Mouse (Mus musculus) MEL (cell line): Measurements from ENCODE around the gene Vav3. TPM values are rescaled to one million over a fixed set of nuclear protein-coding genes. Genes with fewer than 3 reads are reported as not detected.

Experiments
- DNase-seq: peaks from one replicate; pipeline ENCODE4 v3.0.0; 2011; ENCODE audit warnings: low read depth, low spot score
- H3K27ac ChIP-seq: 2 replicates; pipeline ENCODE4 v1.5.1; 2012; ENCODE audit warnings: low read depth, mild to moderate bottlenecking, control low read depth, low read length, moderate library complexity; ENCODE audit not compliant: control insufficient read depth
- H3K27me3 ChIP-seq, 2 experiments: fragments of 150-350 bp in 1 of 2; sonication (generic) in 1 of 2; 2 replicates each; pipeline ENCODE4 v1.6.1; 2012; ENCODE audit warnings: low read length in 2 of 2, mild to moderate bottlenecking in 2 of 2, improper control_type of control experiment in 1 of 2, moderate library complexity in 1 of 2; ENCODE audit not compliant: insufficient read depth in 2 of 2, control insufficient read depth in 1 of 2
- H3K36me3 ChIP-seq, 2 experiments: 2 replicates each; pipeline ENCODE4 v1.6.1; 2012 to 2014; ENCODE audit warnings: low read length in 2 of 2, improper control_type of control experiment in 1 of 2, inconsistent platforms in 1 of 2, mild to moderate bottlenecking in 1 of 2; ENCODE audit not compliant: insufficient read depth in 2 of 2, control insufficient read depth in 1 of 2
- H3K4me1 ChIP-seq, 2 experiments: fragments of 150-350 bp in 1 of 2; sonication (generic) in 1 of 2; 2 replicates each; pipeline ENCODE4 v1.6.1; 2012; ENCODE audit warnings: low read length in 2 of 2, improper control_type of control experiment in 1 of 2, mild to moderate bottlenecking in 1 of 2; ENCODE audit not compliant: insufficient read depth in 2 of 2, control insufficient read depth in 1 of 2
- H3K4me3 ChIP-seq, 2 experiments: fragments of 150-350 bp in 1 of 2; sonication (generic) in 1 of 2; 2 replicates each; pipeline ENCODE4 v1.5.1; 2012; ENCODE audit warnings: low read depth in 2 of 2, low read length in 2 of 2, mild to moderate bottlenecking in 2 of 2, moderate library complexity in 2 of 2, control low read depth in 1 of 2, improper control_type of control experiment in 1 of 2; ENCODE audit not compliant: control insufficient read depth in 1 of 2, insufficient read depth in 1 of 2
- H3K79me2 ChIP-seq: 2 replicates; pipeline ENCODE4 v1.6.1; 2012; ENCODE audit warnings: mild to moderate bottlenecking, low read length, moderate library complexity; ENCODE audit not compliant: control insufficient read depth, poor library complexity, insufficient read depth
- H3K9ac ChIP-seq: 2 replicates; pipeline ENCODE4 v1.6.1; 2012; ENCODE audit warnings: low read depth, mild to moderate bottlenecking, control low read depth, low read length, moderate library complexity; ENCODE audit not compliant: control insufficient read depth, poor library complexity, severe bottlenecking
- H3K9me3 ChIP-seq: fragments of 150-350 bp; sonication (generic); replicated peaks from 2 replicates; pipeline ENCODE4 v1.6.1; 2012; ENCODE audit warnings: mild to moderate bottlenecking, low read length, improper control_type of control experiment, moderate library complexity; ENCODE audit not compliant: insufficient read depth
- CHD2 ChIP-seq: IDR thresholded peaks from 2 replicates; pipeline ENCODE4 v1.6.1; 2011; ENCODE audit warnings: low read length, improper control_type of control experiment
- CTCF ChIP-seq, 3 experiments: IDR thresholded peaks in 2 of 3; conservative IDR thresholded peaks in 1 of 3; 2 replicates each; pipeline ENCODE4 v1.5.1; 2011 to 2012; ENCODE audit warnings: low read length in 3 of 3, low read depth in 2 of 3, mild to moderate bottlenecking in 2 of 3, improper control_type of control experiment in 1 of 3, inconsistent platforms in 1 of 3, mixed read lengths in 1 of 3, moderate library complexity in 1 of 3; ENCODE audit not compliant: control insufficient read depth in 1 of 3, insufficient read depth in 1 of 3, poor library complexity in 1 of 3, severe bottlenecking in 1 of 3
- ELF1 ChIP-seq: IDR thresholded peaks from 2 replicates; pipeline ENCODE4 v1.6.1; 2014; ENCODE audit warnings: low read depth, mild to moderate bottlenecking, inconsistent platforms, low read length, improper control_type of control experiment, moderate library complexity
- EP300 ChIP-seq, 2 experiments: IDR thresholded peaks; 2 replicates each; pipeline ENCODE4 v1.6.1; 2011; ENCODE audit warnings: improper control_type of control experiment in 2 of 2, low read length in 2 of 2, low read depth in 1 of 2, mild to moderate bottlenecking in 1 of 2
- GABPA ChIP-seq: IDR thresholded peaks from 2 replicates; pipeline ENCODE4 v1.6.1; 2012; ENCODE audit warnings: low read depth, mild to moderate bottlenecking, inconsistent platforms, low read length, improper control_type of control experiment, moderate library complexity
- HCFC1 ChIP-seq: IDR thresholded peaks from 2 replicates; pipeline ENCODE4 v1.6.1; 2012; ENCODE audit warnings: low read depth, mild to moderate bottlenecking, inconsistent platforms, low read length, improper control_type of control experiment, moderate library complexity
- MAFK ChIP-seq: IDR thresholded peaks from 2 replicates; pipeline ENCODE4 v1.6.1; 2011; ENCODE audit warnings: low read depth, mild to moderate bottlenecking, low read length, improper control_type of control experiment, borderline replicate concordance
- MAZ ChIP-seq: IDR thresholded peaks from 2 replicates; pipeline ENCODE4 v1.6.1; 2012; ENCODE audit warnings: low read depth, mild to moderate bottlenecking, inconsistent platforms, low read length, improper control_type of control experiment
- MXI1 ChIP-seq: IDR thresholded peaks from 2 replicates; pipeline ENCODE4 v1.6.1; 2011; ENCODE audit warnings: mild to moderate bottlenecking, low read depth, low read length, improper control_type of control experiment
- MYB ChIP-seq: IDR thresholded peaks from 2 replicates; pipeline ENCODE4 v1.6.1; 2011; ENCODE audit warnings: mild to moderate bottlenecking, low read depth, low read length, improper control_type of control experiment
- MYC ChIP-seq: IDR thresholded peaks from 2 replicates; pipeline ENCODE4 v1.6.1; 2011; ENCODE audit warnings: low read depth, mild to moderate bottlenecking, low read length, improper control_type of control experiment, moderate library complexity
- NELFE ChIP-seq: IDR thresholded peaks from 2 replicates; pipeline ENCODE4 v1.6.1; 2011; ENCODE audit warnings: low read depth, low read length, improper control_type of control experiment
- POLR2A ChIP-seq, 2 experiments: IDR thresholded peaks; 2 replicates each; pipeline ENCODE4 v1.6.1; 2011 to 2012; ENCODE audit warnings: low read length in 2 of 2, mild to moderate bottlenecking in 2 of 2, control low read depth in 1 of 2, improper control_type of control experiment in 1 of 2, low read depth in 1 of 2, moderate library complexity in 1 of 2; ENCODE audit not compliant: control insufficient read depth in 1 of 2, insufficient read depth in 1 of 2, poor library complexity in 1 of 2
- RAD21 ChIP-seq: IDR thresholded peaks from 2 replicates; pipeline ENCODE4 v1.6.1; 2011; ENCODE audit warnings: mild to moderate bottlenecking, low read depth, low read length, improper control_type of control experiment
- RCOR1 ChIP-seq: IDR thresholded peaks from 2 replicates; pipeline ENCODE4 v1.6.1; 2012; ENCODE audit warnings: low read depth, mild to moderate bottlenecking, inconsistent platforms, low read length, improper control_type of control experiment
- TBP ChIP-seq: IDR thresholded peaks from 2 replicates; pipeline ENCODE4 v1.8.0; 2011; ENCODE audit warnings: low read depth, low read length, improper control_type of control experiment
- USF2 ChIP-seq, 2 experiments: IDR thresholded peaks; 2 replicates each; pipeline ENCODE4 v1.6.1; 2011 to 2012; ENCODE audit warnings: improper control_type of control experiment in 2 of 2, low read length in 2 of 2, borderline replicate concordance in 1 of 2, inconsistent platforms in 1 of 2, low read depth in 1 of 2, mild to moderate bottlenecking in 1 of 2; ENCODE audit not compliant: insufficient read depth in 1 of 2
- ZKSCAN1 ChIP-seq: IDR thresholded peaks from 2 replicates; pipeline ENCODE4 v1.6.1; 2012; ENCODE audit warnings: low read depth, mild to moderate bottlenecking, inconsistent platforms, low read length, improper control_type of control experiment, moderate library complexity
- ZMIZ1 ChIP-seq: IDR thresholded peaks from 2 replicates; pipeline ENCODE4 v1.6.1; 2012; ENCODE audit warnings: low read depth, mild to moderate bottlenecking, inconsistent platforms, low read length, improper control_type of control experiment, moderate library complexity
- polyA plus RNA-seq, 2 experiments: library from polyadenylated mRNA; stranded (reverse) in 1 of 2; unstranded in 1 of 2; fragments of >175 nt in 1 of 2; fragments of >200 nt in 1 of 2; gene quantifications; 2 replicates each; pipeline versions ENCODE4 v1.2.1 to v1.2.4; 2012; ENCODE audit warnings: low replicate concordance in 2 of 2, low read depth in 1 of 2; ENCODE audit not compliant: insufficient read length in 2 of 2, insufficient read depth in 1 of 2, missing spikeins in 1 of 2
- total RNA-seq: library from RNA; depleted of rRNA; stranded (reverse); fragments of 300-350 nt; gene quantifications from 2 replicates; pipeline ENCODE4 v1.2.3, GENCODE M21; 2012

Vav3 gene
- total and polyA plus RNA-seq, 3 experiments = not detected

DNA sequence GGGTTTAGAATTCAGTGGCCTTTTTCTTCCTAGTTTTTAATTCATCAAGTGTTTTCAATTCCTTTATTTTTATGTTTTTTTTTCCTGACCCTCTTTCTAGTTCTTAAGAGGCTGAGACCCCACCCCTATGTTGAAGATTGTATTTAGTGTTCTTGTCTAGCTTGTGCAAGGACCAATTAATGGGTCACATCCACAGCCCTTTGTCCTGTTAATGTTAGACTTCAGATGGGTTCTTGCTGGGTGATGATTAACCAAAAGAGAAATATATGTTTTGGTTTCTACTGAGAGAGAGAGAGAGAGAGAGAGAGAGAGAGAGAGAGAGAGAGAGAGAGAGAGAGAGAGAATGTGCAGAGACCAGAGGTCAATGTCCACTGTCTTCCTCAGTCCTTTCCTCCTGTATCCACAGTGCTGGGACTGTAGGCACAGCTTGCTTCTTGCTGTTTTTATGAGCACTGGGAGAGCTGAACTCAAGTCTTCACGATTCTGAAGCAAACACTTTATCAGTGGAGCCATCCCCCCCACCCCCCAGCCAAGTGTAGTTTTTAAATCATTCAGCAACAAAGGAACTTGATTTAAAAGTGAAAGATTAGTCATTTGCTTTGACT lies 130.3 kb downstream of the Vav3 start:
- DNase-seq = no peak
- TF ChIP-seq GABPA (no peak), USF2 (IDR thresholded peaks at IDR 0.05; ENCODE audit: borderline replicate concordance in 1 of 2, insufficient read depth in 1 of 2, low read depth in 1 of 2, low read length in 2 of 2) (no peak), CHD2 (no peak), ELF1 (no peak), MYC (no peak), RAD21 (no peak)
- Histone ChIP-seq H3K79me2 (no peaks in the 10 kb centered on the region), H3K4me3 (no peak overlapping the region), H3K36me3 (no peaks in the 10 kb centered on the region), H3K9me3 (no peaks in the 10 kb centered on the region), H3K9ac (no peak overlapping the region), H3K27me3 (no peaks in the 10 kb centered on the region), H3K27ac (no peak overlapping the region), H3K4me1 (no peaks in the 10 kb centered on the region)

DNA sequence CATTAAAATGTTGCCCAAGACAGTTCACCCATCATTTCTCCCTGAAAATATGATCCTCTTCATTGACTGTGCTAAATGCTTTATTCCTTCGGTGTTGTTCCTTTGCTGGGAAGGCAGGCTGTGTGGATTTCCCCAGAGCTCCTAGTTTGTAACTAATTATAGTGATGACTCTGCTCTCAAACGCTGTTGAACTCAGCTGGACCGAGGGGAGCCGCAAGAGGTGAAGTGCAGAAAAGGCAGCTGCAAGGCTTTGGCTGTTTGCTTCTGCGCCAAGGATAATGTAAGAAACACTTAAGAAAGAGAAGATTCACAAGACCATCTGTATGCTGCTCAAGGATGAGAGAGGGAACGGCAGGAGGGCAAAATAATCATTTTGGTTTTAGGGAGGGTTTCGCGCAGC lies 136.1 kb downstream of the Vav3 start:
- H3K4me1 ChIP-seq = no peaks in the 10 kb centered on the region
- no peaks in the 10 kb centered on the region for H3K27me3 ChIP-seq
- H3K9ac ChIP-seq = no peak overlapping the region
- H3K27ac ChIP-seq = no peak overlapping the region
- DNase-seq = no peak
- no peaks in the 10 kb centered on the region for H3K36me3 ChIP-seq
- no peaks in the 10 kb centered on the region for H3K9me3 ChIP-seq
- TF ChIP-seq MYB (no peak), EP300 (IDR thresholded peaks at IDR 0.05; ENCODE audit: low read depth in 1 of 2, low read length in 2 of 2) (no peak), MXI1 (no peak), ZMIZ1 (no peak), ZKSCAN1 (no peak)
- no peaks in the 10 kb centered on the region for H3K79me2 ChIP-seq
- H3K4me3 ChIP-seq = no peak overlapping the region

DNA sequence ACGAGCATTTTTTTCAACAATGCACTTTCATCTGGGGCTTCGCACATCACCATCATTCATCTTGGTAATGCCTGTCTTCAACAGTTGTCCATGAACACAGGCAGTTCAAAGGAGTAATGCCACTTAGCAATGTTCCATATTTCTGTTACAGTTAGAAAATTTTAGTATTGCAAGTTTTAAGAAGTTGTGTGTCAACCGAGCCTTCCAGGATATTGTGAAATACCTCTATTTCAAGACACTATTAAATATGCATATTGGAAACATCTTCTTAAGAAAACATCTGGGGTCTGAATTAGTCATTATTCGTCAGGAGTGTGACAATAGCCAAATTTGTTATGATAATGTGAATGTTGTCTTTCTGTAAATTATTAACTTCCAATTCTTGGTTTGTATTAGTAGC lies 137.8 kb downstream of the Vav3 start:
- DNase-seq = no peak
- Histone ChIP-seq H3K27me3 (no peaks in the 10 kb centered on the region), H3K9me3 (no peaks in the 10 kb centered on the region), H3K4me3 (no peak overlapping the region), H3K27ac (no peak overlapping the region), H3K9ac (no peak overlapping the region), H3K79me2 (no peaks in the 10 kb centered on the region), H3K36me3 (no peaks in the 10 kb centered on the region), H3K4me1 (no peaks in the 10 kb centered on the region)
- TF ChIP-seq TBP (no peak), ELF1 (no peak), MAZ (no peak), MAFK (no peak), POLR2A (IDR thresholded peaks at IDR 0.05; ENCODE audit: control insufficient read depth in 1 of 2, insufficient read depth in 1 of 2, low read depth in 1 of 2, low read length in 2 of 2, poor library complexity in 1 of 2) (no peak), CTCF (IDR thresholded peaks at IDR 0.05 in 2 of 3, conservative IDR thresholded peaks at IDR 0.05 in 1 of 3; ENCODE audit: control insufficient read depth in 1 of 3, insufficient read depth in 1 of 3, low read depth in 2 of 3, low read length in 3 of 3, poor library complexity in 1 of 3, severe bottlenecking in 1 of 3) (no peak), USF2 (IDR thresholded peaks at IDR 0.05; ENCODE audit: borderline replicate concordance in 1 of 2, insufficient read depth in 1 of 2, low read depth in 1 of 2, low read length in 2 of 2) (no peak), HCFC1 (no peak), ZKSCAN1 (no peak), RCOR1 (no peak), NELFE (no peak)
